Mouse (Mus musculus) embryo, embryonic 11.5 days (tissue): ENCODE data around the gene Usp3.

Source experiments
- DNase-seq: peaks from one replicate; pipeline ENCODE4 v3.0.0-alpha.2; 2012; ENCODE audit warnings: low read depth, low spot score

Usp3 gene

GRCm38 (mm10) chr9:66571986-66572700 lies 20.8 kb downstream of the Usp3 start:
- no peak for DNase-seq

DNA sequence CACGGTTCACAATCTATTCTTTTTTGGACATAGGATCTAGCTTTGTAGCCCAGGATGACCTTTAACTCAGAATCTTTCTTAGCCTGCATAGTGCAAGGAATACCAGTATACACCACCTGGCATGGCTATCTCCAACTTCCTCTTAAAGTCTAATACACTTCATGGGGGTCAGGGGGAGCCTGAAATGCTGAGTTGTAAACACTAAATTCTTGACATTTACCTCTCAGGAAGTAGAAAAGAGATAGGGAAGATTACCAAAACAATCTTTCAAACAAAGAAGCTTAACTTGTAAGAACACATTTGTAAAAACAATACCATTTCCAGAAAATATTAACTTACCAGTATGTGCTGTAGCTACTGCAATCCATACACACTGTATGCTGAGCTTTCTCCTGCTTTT lies 30.7 kb downstream of the Usp3 start:
- no peak for DNase-seq

DNA sequence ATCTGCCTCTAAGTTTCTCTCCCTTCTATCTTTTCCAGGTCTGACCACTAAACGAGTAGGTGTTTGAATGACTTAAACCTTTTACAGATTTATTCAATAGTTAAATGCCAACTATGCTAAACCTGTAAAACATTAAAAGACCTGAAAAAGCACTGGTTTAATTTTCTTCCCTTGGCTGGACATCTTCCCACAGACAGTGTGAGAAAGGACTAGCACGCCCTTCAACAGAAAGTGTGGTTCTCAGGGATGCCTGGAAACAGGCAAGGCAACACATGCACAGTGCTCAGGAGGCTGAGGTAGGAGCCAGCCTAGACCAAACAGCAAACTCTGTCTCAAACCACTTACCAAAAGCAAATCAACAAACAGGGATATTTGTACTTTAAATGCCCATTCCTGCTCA lies 31.4 kb downstream of the Usp3 start:
- DNase-seq, result no peak

- DNase-seq, result no peak
Observed at GRCm38 (mm10) chr9:66560728-66561127, 32.2 kb downstream of the Usp3 start.

GRCm38 (mm10) chr9:66560295-66560694 lies 32.6 kb downstream of the Usp3 start:
- peak; percentile 2 for DNase-seq

- no peak for DNase-seq
Observed at GRCm38 (mm10) chr9:66558971-66559370, 34.0 kb downstream of the Usp3 start.

DNA sequence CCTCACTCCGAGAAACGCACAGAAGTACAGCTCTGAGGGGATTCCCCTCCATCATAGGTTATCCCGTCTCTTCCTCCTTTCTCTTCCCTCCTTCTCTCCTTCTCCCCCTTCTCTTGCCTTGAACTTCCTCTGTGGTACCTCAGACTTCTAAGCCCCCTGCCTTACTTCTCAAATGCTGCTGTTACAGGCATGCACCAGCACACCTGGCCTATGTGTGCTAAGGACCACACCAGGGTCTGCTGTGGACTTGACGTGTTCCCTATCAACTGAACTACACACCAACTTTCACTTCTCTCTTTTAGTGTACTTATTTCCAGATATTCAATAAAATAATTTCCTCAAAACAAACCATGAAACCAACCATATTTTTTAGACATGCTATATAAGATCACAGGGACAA lies 50.2 kb downstream of the Usp3 start:
- DNase-seq, result no peak

- no peak for DNase-seq
Observed at GRCm38 (mm10) chr9:66521595-66521994, 71.3 kb downstream of the Usp3 start.

- DNase-seq, result no peak
Observed at GRCm38 (mm10) chr9:66520299-66520698, 72.6 kb downstream of the Usp3 start.

DNA sequence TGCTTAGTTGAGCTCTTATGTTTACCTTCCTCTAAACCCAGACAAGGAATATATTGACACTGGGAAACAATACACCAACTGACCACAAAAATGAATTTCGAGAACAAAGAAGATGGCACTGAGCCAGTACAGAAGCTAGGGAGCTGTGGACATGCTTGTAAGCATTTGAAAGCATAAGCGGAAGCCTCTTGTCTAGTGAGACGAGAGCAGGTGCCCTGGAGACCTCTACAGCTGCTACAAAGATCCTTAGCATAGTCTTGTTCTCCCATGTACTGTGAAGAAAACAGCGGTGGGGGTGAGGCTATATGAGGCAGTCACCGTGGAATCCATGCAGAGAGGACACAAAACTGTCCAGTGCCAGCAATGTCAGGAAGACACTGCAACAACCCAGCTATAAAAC lies 74.0 kb downstream of the Usp3 start:
- DNase-seq, result no peak

- DNase-seq, result no peak
Observed at GRCm38 (mm10) chr9:66518251-66518650, 74.7 kb downstream of the Usp3 start.

- DNase-seq, result no peak
Observed at GRCm38 (mm10) chr9:66517746-66518145, 75.2 kb downstream of the Usp3 start.

DNA sequence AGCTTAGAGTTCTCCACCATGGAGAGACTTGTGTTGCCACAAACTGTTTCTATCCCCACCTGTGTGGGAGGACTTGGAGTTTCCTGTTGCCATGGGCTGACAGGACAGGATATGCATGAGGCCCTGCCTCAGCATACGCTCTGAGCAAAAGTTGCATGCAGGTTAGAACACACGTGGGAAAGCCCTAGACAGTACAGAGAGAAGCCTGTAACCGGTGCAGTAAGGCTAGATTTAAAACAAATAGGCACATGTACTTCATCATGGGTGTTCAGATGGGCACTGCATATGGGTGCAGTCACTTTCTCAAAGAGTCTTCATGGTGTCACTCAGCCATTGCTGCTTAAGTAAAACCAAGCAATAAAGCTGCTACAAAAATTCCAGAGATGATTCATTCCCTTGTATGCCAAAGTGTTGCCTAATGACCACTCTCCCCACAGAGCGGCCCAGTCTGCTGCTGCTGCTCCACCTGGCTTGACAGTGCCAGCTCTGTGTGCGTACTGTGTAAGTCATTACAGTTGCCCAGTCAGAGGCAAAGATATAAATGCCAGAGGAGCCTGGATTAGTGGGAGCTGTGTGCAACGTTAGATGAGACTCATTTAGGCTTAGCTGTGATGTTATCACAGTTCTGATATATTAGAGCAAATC lies 76.5 kb downstream of the Usp3 start:
- DNase-seq, result no peak

DNA sequence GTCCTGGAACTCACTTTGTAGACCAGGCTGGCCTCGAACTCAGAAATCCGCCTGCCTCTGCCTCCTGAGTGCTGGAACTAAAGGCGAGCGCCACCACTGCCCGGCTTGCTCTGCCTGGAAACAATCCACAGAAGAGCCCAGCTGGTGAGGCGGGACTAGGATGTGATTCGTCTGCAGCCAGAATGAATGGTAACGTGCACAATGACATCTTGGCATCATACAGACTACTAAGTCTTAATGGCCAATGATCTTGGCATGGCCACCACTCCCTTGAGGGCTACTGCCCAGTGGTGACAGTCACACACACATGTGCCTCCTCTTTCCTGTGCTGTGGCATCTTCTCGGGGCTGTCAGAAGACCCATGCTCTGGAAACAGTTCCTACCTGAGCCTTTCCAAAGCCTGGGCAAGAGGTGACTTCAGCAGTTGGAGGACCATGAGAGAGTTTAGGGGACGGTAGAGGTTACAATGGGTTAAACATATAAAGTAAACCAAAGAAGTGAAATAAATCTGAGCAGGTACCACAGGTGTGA lies 77.2 kb downstream of the Usp3 start:
- no peak for DNase-seq

DNA sequence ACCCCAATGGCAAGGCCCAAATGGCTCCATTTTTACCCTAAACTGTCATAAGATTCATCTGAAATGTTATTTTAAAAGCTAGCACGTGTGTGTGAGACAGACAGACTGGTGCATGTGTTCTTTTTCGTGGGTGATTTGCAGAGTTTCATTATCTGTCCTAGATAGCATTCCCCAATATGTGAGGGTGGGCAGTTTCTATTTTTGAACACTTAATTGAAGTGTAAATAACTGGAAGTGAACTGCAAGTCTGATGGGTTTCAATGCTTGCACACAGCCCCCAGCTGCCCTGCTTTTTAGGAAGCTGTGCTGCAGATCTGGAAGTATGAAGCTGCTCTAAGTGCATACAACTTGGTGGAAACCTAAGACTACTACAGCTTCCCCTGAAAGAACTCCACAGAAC lies 77.8 kb downstream of the Usp3 start:
- no peak for DNase-seq

DNA sequence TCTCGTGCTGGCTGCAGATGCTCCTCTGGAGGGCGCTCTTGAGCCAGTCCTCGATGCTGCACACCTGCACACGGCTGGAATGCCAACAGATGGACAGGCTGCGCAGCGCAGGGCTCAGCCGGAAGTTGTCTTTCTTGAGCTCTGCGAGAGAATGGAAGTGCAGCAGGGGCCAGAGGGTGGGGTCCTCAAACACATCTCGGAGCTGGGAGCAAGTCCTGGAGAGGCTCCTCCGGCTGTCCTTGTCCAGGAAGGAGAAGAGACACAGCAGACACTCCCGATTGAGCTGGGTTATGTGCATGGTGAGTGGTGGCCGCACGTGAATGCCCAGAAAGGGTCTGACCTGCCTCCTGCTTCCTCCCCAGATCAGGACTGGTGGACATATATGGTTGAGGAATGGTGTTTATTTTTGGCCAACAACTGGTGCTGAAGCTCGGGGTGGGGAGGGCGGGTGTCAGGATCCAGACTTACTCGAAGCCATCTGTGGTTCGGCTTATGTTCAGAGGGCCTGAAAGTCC lies 78.6 kb downstream of the Usp3 start, which contains the start of gene Fbxl22:
Fbxl22 (minus strand) TSS at position 338 of the 515 bp plus-strand sequence.
- DNase-seq, result no peak

DNA sequence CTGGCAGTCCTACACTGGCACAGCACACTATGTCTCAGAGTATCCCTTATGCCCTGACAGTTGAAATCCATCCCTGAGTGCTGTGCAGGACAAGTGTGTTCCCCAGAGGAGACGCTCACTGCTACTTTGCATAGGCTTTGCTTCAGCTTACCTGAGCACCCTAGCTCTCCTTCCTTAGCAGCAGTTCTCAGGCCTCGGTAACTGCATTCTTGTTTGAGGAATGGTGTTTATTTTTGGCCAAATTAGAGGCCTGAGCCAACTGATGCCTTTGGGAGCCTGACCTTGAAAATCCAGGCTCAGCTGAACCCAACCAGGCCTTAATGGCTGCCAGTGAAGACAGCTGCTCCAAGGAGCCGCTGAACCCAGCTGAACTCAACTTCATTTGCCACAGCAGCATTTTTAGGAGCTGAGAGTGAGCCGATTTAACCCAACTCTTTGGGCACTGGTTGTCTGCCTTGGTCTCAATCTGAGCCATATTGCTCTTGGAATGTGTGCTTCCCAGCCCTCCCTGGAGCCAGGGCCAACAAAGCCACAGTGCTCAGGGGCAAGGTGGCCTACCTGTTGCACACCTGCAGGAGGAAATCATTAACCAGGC lies 79.2 kb downstream of the Usp3 start:
- DNase-seq, result no peak

- DNase-seq, result no peak
Observed at GRCm38 (mm10) chr9:66513150-66513549, 79.8 kb downstream of the Usp3 start.

GRCm38 (mm10) chr9:66512351-66512671 lies 80.6 kb downstream of the Usp3 start:
- DNase-seq, result peak; percentile 78

DNA sequence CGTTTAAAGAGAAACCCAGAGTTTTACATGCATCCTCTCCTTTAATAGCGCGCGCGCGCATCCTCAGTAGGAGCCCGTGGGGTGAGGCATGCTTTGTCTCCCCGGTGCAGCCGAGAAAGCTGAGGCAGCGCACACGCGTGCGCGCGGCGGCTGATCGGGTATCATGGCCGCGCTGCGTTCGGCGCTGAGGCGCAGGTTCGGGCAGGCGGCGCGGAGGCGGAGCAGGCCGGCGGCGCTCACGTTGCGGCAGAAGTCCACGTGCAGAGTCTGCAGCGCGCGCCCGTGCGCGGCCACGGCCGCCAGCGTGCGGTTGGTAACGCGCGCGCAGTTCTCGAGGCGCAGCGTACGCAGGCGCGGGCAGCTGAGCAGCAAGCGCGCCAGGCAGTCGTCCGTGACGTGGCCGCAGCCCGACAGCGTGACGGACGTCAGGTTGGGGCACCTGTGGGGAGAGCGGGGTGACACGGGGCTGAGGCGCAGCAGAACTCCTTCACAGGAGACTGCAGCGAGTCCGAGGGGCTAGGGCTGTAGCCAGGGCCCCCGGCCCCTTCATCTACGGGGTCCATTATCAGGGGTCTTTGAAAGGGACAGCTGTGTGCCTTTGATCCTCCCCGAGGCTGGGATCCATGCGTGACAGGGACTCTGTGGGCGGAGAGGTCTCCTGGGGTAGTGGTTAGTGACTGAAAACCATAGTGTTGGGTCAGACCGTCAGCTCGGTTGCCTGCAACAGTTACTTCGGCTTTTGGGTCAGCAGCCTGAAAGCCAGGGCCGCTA lies 81.2 kb downstream of the Usp3 start:
- DNase-seq, result peak; percentile 91

GRCm38 (mm10) chr9:66510944-66511343 lies 82.0 kb downstream of the Usp3 start:
- no peak for DNase-seq

- no peak for DNase-seq
Observed at GRCm38 (mm10) chr9:66510351-66510841, 82.5 kb downstream of the Usp3 start.
